Mouse (Mus musculus) E14TG2a.4 (cell line): ENCODE results near the gene Dcaf11.

Experiments
- H3K27me3 ChIP-seq: 2 replicates; pipeline ENCODE4 v1.6.1; 2014; ENCODE audit warnings: low read length, control low read depth; ENCODE audit not compliant: insufficient read depth
- H3K36me3 ChIP-seq: 2 replicates; pipeline ENCODE4 v1.6.1; 2014; ENCODE audit warnings: low read length, control low read depth; ENCODE audit not compliant: insufficient read depth
- H3K4me1 ChIP-seq: replicated peaks from 2 replicates; pipeline ENCODE4 v1.6.1; 2014; ENCODE audit warnings: low read depth, low read length, control low read depth
- H3K4me3 ChIP-seq: replicated peaks from 2 replicates; pipeline ENCODE4 v1.5.1; 2014; ENCODE audit warnings: mild to moderate bottlenecking, low read length
- H3K9me3 ChIP-seq: 2 replicates; pipeline ENCODE4 v1.6.1; 2014; ENCODE audit warnings: low read length, control low read depth
- CTCF ChIP-seq: conservative IDR thresholded peaks from 2 replicates; pipeline ENCODE4 v1.5.1; 2014; ENCODE audit warnings: low read length
- NANOG ChIP-seq: IDR thresholded peaks from 2 replicates; pipeline ENCODE4 v1.6.1; 2014; ENCODE audit warnings: borderline replicate concordance, low read length, mixed read lengths
- POU5F1 ChIP-seq: IDR thresholded peaks from 2 replicates; pipeline ENCODE4 v1.6.1; 2014; ENCODE audit warnings: low read length, borderline replicate concordance

Gene Dcaf11

GRCm38 (mm10) chr14:55560202-55561073 lies 632 bp downstream of the Dcaf11 start, which contains the start of gene A730061H03Rik:
Gene A730061H03Rik (minus strand): TSS chr14:55560406.
- peak within 1 kb of the TSS; percentile 91 for H3K4me3 ChIP-seq
- no peaks in the 10 kb centered on the region for H3K27me3 ChIP-seq
- H3K36me3 ChIP-seq, result peaks cover 40% of the 10 kb centered on the region
- peaks cover 43% of the 10 kb centered on the region for H3K4me1 ChIP-seq
- TF ChIP-seq POU5F1 (no peak), NANOG (peak; percentile 48; the same call in 1 of the 2 replicates), CTCF (no peak)
- H3K9me3 ChIP-seq, result no peaks in the 10 kb centered on the region

DNA sequence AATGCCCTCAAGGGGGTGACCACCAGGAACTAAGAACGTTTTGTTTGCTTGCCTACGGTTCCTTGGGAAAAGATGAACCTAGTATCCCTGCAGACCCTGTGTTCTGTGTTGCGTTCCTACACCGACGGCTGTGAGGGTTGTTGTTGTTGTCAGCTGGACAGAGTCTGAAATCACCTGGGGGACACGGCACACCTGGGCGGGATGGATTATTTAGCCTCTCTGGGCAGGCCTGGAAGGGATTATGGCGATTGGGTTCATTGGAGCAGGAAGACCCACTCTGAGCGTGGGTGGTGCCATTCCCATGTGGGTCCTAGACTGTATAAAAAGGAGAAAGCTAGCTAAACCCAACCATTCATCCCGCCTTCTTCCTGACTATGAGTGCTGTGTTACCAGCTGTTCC lies 2.1 kb downstream of the Dcaf11 start:
- Histone ChIP-seq H3K36me3 (peaks cover 54% of the 10 kb centered on the region), H3K9me3 (no peaks in the 10 kb centered on the region), H3K4me3 (0 out of 2 replicates have a peak overlapping the region, but pooled peaks have one; percentile 17), H3K27me3 (no peaks in the 10 kb centered on the region), H3K4me1 (peaks cover 33% of the 10 kb centered on the region)
- TF ChIP-seq NANOG (no peak), POU5F1 (no peak), CTCF (no peak)

DNA sequence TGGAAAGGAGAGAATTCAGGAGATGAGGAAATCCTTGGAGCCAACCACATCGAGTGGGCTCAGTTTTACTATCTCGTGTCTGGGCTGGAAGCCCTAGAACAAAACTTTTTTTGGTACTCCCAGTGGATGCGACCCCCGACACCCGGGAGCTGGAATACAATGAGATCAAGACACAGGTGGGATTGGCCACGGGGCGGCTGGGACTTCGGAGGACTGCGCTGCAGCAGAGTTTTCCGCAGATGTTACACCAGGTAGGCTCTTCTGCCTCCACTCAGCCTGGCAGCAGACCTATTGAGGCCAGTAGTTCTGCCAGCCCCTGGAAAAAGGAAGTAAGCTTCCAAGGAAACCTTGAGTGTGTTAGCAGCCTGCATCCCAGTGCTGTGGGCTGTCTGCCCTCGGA lies 3.4 kb downstream of the Dcaf11 start:
- Histone ChIP-seq H3K9me3 (no peaks in the 10 kb centered on the region), H3K27me3 (no peaks in the 10 kb centered on the region), H3K4me1 (peaks cover 23% of the 10 kb centered on the region), H3K36me3 (peaks cover 68% of the 10 kb centered on the region), H3K4me3 (no peak overlapping the region)
- TF ChIP-seq CTCF (no peak), NANOG (no peak), POU5F1 (no peak)

- TF ChIP-seq CTCF (no peak), NANOG (no peak), POU5F1 (no peak)
- peaks cover 26% of the 10 kb centered on the region for H3K4me1 ChIP-seq
- H3K4me3 ChIP-seq, result no peak overlapping the region
These were observed 5.9 kb downstream of the Dcaf11 start for GRCm38 (mm10) chr14:55565748-55566147.

GRCm38 (mm10) chr14:55567496-55567895 lies 7.7 kb downstream of the Dcaf11 start:
- no peak for TF ChIP-seq CTCF
- TF ChIP-seq NANOG, result no peak
- TF ChIP-seq POU5F1, result no peak
- Histone ChIP-seq H3K27me3 (no peaks in the 10 kb centered on the region), H3K9me3 (no peaks in the 10 kb centered on the region), H3K4me3 (no peak overlapping the region), H3K4me1 (peaks cover 10% of the 10 kb centered on the region; the same call in 1 of the 2 replicates), H3K36me3 (peaks cover 78% of the 10 kb centered on the region)

More at GRCm38 (mm10) chr14:55565748-55566147, 5.9 kb downstream of the Dcaf11 start:
- peaks cover 87% of the 10 kb centered on the region for H3K36me3 ChIP-seq
- no peaks in the 10 kb centered on the region for H3K27me3 ChIP-seq
- H3K9me3 ChIP-seq, result no peaks in the 10 kb centered on the region

GRCm38 (mm10) chr14:55570588-55570987 lies 10.8 kb downstream of the Dcaf11 start:
- no peak overlapping the region for H3K4me3 ChIP-seq
- H3K36me3 ChIP-seq, result peaks cover 47% of the 10 kb centered on the region
- TF ChIP-seq POU5F1, result no peak
- TF ChIP-seq NANOG, result no peak
- TF ChIP-seq CTCF, result no peak
- H3K27me3 ChIP-seq, result no peaks in the 10 kb centered on the region
- no peaks in the 10 kb centered on the region for H3K9me3 ChIP-seq
- peaks cover 15% of the 10 kb centered on the region for H3K4me1 ChIP-seq

GRCm38 (mm10) chr14:55571760-55572159 lies 12.0 kb downstream of the Dcaf11 start:
- Histone ChIP-seq H3K36me3 (peaks cover 35% of the 10 kb centered on the region), H3K4me1 (peaks cover 27% of the 10 kb centered on the region), H3K9me3 (no peaks in the 10 kb centered on the region), H3K4me3 (no peak overlapping the region), H3K27me3 (no peaks in the 10 kb centered on the region)
- TF ChIP-seq NANOG (no peak), CTCF (no peak), POU5F1 (no peak)

DNA sequence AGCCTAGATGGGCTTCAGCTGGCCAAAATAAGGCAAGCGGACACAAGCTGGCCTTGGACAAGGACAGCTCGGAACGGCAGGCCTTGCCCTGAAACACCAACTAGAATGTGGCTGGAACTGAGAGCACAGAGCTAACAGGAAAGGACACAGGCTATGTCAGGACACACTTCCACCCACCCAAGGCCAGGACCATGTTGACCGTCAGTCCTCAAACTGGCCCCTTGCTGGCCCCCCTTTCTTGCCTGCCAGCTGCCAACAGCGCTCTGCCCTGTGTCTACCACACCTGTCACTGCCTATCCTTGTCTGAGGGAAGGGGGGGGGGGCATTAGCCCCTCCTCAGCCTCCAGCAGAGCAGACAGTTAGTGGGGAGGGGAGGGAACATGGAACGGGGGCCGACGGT lies 15.5 kb downstream of the Dcaf11 start, which contains the start of gene Fitm1:
TSS of gene Fitm1 (plus strand) at position 316 of the 400 bp plus-strand sequence.
- H3K27me3 ChIP-seq, result no peaks in the 10 kb centered on the region
- peaks cover 9% of the 10 kb centered on the region for H3K36me3 ChIP-seq
- H3K9me3 ChIP-seq, result no peaks in the 10 kb centered on the region
- TF ChIP-seq NANOG (no peak), POU5F1 (no peak), CTCF (no peak)
- peak within 1 kb of the TSS; percentile 61 for H3K4me3 ChIP-seq
- peaks cover 44% of the 10 kb centered on the region for H3K4me1 ChIP-seq
